Mouse (Mus musculus): ENCODE results near the gene 2310007B03Rik.

2310007B03Rik gene

GRCm38 (mm10) chr1:93159566-93160500, 915 bp downstream of the 2310007B03Rik start:
- DNase-seq (ENCODE audit: low read depth, low spot score) = peak; percentile 31

DNA sequence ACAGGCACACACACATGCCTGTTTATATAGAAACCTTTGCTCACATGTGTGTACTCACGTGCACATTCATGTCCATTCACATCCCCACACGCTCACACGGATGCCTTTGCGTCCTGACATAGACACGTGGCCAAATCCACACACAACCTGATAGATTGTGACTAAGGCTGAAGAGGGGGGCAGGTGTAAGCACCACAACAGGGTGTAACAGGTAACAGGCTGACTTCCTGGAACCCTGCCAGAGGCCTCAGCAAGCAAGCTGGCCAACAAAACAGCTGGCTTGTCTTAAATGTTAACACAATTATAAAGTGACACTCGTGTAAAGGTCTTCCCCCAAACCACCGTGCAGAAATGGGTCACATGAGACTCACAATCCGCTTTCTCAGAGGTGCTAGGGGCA, 1.8 kb downstream of the 2310007B03Rik start:
- no peak for DNase-seq (ENCODE audit: low read depth, low spot score)

DNA sequence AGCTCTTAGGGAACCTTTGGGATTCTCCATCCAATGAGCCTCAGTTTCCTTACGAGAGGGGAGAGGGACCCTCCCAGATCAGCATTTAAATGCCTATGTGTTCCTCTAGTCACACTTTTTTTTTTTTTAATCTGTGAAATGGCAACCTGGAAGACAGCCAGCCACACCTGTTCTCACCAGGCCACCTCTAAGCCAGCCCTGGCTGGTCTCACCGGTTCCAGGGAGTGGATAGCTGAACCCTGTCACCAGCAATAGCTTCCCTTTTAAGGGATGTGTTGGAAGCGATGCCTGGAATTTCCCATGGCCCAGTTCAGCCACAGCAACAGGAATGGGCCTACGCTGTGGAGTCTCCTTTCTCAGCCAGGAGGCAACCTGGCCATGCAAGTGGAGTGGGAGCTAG, 3.2 kb downstream of the 2310007B03Rik start:
- DNase-seq (ENCODE audit: low read depth, low spot score) = no peak

GRCm38 (mm10) chr1:93150907-93151661, 9.7 kb downstream of the 2310007B03Rik start:
- DNase-seq (ENCODE audit: low read depth, low spot score) = no peak

- no peak for DNase-seq (ENCODE audit: low read depth, low spot score)
Measured at GRCm38 (mm10) chr1:93144176-93144575, 16.6 kb downstream of the 2310007B03Rik start.

- DNase-seq (ENCODE audit: low read depth, low spot score) = no peak
Measured at GRCm38 (mm10) chr1:93142871-93143270, 17.9 kb downstream of the 2310007B03Rik start.

GRCm38 (mm10) chr1:93139713-93140112, 21.0 kb downstream of the 2310007B03Rik start:
- peak; percentile 76 for DNase-seq (ENCODE audit: low read depth, low spot score)

DNA sequence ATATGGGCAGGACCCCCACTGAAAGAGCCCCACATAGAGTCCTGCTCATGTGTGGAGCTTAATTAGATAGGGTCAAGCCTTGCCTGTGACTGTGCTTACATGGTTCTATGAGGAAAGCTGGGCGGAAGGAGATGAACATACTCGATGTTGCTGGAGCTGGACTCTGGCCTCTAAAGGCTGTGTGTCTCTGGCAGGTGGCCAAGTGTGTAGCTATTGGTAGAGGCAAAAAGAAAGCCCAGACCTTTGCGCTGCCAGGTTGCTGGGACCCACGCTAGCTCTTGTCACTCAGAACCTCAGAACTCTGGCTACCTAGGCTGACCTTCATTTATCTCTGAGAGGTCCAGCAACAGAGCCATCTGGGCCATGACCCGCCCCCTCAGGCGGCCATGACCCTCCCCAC, 22.2 kb downstream of the 2310007B03Rik start:
- DNase-seq (ENCODE audit: low read depth, low spot score) = no peak

GRCm38 (mm10) chr1:93135036-93135526, 25.7 kb downstream of the 2310007B03Rik start, which contains the start of gene Agxt:
Gene Agxt (plus strand): TSS chr1:93135240.
- no peak for DNase-seq (ENCODE audit: low read depth, low spot score)

GRCm38 (mm10) chr1:93132676-93133075, 28.1 kb downstream of the 2310007B03Rik start:
- DNase-seq (ENCODE audit: low read depth, low spot score) = no peak

DNA sequence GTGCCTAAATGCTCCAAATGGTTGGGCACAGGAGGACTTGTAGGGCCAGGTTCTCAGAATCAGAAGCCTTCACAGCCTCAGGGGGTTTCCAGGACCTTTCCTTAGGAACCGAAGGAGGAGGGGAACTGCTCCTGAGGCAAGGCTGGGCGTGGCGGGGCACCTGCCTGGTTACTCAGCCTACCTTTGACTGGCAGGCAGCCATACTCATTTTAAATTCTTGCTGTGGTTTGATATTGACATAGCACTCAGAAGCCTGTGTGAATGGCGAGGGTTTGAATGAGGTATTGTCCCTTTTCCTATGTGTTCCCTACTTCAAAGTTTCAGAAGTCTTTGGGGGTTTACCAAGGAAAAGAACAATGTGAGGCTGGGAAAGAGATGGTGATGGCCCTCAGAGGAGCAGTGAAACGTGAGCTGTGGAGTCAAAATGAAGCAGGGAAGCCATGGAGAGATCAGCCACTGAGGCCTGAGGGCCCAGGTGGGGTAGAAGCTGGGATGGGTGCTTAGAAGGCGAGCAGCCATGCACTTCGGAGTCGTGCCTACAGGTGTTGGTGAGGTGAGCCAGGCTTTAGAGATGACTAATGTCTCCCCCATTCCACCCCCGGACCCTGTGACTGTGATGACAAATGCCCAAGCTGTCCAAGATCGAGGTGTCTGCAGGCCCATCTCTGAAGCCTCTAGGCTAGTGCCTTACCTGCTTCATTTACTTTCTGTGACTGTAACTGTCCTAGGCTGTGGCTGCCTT, 30.3 kb downstream of the 2310007B03Rik start:
- peak; percentile 35 for DNase-seq (ENCODE audit: low read depth, low spot score)

- peak; percentile 85 for DNase-seq (ENCODE audit: low read depth, low spot score)
Measured at GRCm38 (mm10) chr1:93128710-93129349, 31.9 kb downstream of the 2310007B03Rik start.

DNA sequence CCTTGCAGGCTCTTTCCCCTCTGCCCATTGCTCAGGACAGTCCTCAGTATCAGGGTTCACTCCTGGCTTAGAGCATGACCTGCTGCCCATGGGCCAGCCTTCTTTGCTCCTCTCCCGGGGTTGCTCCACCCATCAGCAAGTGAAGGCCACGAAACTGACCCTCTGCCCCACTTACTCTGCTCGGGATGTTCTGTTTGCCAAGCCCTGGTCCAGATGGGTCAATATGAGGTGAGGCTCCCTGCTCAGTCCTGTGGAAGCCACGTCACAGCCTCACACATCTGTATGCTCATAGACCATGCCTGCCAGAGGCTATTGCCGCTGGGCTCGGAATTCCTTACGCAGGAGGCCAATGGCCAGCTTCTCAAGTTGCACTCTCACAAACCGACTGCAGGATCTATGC, 32.5 kb downstream of the 2310007B03Rik start:
- DNase-seq (ENCODE audit: low read depth, low spot score) = no peak

- DNase-seq (ENCODE audit: low read depth, low spot score) = peak; percentile 27
Measured at GRCm38 (mm10) chr1:93125256-93125655, 35.5 kb downstream of the 2310007B03Rik start.

DNA sequence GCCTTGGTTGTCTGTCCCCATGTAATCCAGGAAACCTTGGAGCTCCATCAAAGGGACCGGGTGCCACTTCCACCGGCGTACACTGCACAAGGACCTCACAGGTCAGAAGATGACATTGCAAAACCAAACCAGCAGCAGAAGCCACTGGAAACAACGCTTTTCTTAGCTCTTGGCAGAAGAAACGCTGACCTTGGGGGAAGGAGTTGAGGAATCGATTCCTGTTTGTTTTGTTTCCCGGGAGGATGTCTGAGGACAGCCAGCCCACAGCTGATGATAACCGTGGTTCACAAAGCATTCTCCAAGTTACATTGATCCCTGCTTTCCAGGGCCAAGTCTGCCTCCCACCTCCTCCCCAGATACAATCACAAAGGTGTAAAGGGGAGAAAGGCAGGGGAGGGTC, 36.7 kb downstream of the 2310007B03Rik start:
- no peak for DNase-seq (ENCODE audit: low read depth, low spot score)

GRCm38 (mm10) chr1:93123179-93123854, 37.4 kb downstream of the 2310007B03Rik start:
- DNase-seq (ENCODE audit: low read depth, low spot score) = no peak

- no peak for DNase-seq (ENCODE audit: low read depth, low spot score)
Measured at GRCm38 (mm10) chr1:93118816-93119215, 41.9 kb downstream of the 2310007B03Rik start.

- no peak for DNase-seq (ENCODE audit: low read depth, low spot score)
Measured at GRCm38 (mm10) chr1:93115471-93115870, 45.3 kb downstream of the 2310007B03Rik start.

GRCm38 (mm10) chr1:93114713-93115463, 45.9 kb downstream of the 2310007B03Rik start:
- peak; percentile 97 for DNase-seq (ENCODE audit: low read depth, low spot score)

DNA sequence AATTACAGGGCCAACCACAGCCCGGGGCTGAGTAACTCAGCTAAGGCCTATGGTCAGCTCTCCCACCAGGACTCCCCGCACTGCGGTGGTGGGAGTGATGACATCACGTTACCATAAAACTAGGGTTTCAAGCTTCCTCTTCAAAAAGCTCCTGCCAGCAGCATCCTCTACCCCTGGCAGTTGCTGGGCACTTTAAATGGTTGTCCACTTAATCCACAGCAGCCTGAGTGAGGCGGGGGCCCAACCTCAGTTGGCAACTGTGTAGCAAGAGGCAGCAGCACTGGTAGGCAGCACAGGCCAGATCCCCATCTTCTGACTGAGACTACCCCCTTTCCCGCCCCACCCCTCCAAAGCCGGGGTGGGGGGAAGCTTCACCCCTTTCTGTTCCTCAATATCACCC, 58.0 kb downstream of the 2310007B03Rik start:
- no peak for DNase-seq (ENCODE audit: low read depth, low spot score)
